Mouse (Mus musculus): ENCODE data around the gene Acin1.

DNA sequence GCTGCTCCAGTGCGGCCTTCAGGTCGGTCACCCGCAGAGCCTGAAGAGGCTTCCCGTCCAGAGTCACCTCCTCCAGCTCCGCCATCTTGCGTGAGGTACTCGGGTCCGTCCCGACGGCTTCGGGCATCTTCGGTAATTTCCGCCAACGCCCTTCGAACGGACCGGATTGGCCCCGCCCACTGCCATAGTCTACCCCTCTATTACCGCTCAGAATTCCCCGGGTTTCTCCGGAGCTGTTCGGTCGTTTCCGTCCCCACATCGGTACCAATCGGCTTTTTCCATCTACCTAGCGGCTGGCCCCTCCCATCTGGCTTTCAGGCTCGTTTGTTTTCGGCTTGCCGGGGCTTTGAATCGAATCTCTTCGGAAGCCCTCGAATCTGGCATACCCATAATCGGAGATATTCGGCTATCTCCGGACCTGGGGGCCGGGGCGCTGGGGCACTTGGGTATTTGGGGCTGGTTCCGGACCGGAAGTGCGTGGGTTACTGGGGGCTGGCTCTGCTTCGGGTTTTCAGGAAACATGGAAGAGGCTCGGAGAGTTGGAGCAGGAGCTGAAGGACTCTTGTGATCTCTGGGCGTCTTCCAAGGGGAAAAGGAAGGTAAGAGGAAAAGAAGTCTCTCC, at the start of gene Acin1:
- TF ChIP-seq CTCF (IDR thresholded peaks at IDR 0.05; ENCODE audit: low read depth) (no peak), EP300 (IDR thresholded peaks at IDR 0.05; ENCODE audit: low read depth) (0 out of 2 replicates have a peak, but pooled peaks have one; percentile 6)

All from heart, postnatal 0 days (tissue).